Mouse (Mus musculus) erythroblast, embryonic 14.5 days (primary cell): ENCODE results near the gene Gm20431.

ENCODE experiments used
- GATA1 ChIP-seq: IDR thresholded peaks from 2 replicates; pipeline ENCODE4 v1.6.1; 2012; ENCODE audit warnings: low read length, inconsistent platforms, mixed read lengths
- TAL1 ChIP-seq: IDR thresholded peaks from 3 replicates; pipeline ENCODE4 v1.6.1; 2012; ENCODE audit warnings: low read length, inconsistent platforms, mixed read lengths

DNA sequence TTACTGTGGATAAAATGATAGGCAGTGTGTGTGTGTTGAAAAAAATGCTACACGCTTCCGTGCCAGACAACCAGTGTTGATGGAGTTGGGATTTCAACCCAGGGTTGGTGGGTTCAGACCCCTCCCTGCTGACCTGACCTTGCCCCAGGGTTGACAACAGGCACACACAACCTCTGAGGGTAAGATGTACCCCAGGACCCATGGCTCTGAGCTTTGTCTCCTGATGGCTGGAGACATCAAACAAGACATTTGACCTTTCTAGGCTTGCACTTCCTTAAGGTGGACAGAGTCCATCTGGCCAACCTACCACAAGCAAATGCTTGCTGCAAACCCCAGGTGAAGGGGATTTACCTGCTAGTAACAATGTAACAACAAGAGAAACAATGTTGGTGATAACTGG lies 32.2 kb upstream of the Gm20431 start:
- TF ChIP-seq GATA1 (no peak), TAL1 (no peak)
